Mouse (Mus musculus): ENCODE data around the gene H2al1b. TPM values are rescaled to one million over a fixed set of nuclear protein-coding genes. Genes with fewer than 3 reads are reported as not detected.
"Not testable (repeated sequence)": the region's sequence is repeated elsewhere in the genome, so short reads cannot be mapped to it uniquely, and the experiment has no call there.

Gene H2al1b
- total and polyA plus RNA-seq, 3 experiments, result not detected

DNA sequence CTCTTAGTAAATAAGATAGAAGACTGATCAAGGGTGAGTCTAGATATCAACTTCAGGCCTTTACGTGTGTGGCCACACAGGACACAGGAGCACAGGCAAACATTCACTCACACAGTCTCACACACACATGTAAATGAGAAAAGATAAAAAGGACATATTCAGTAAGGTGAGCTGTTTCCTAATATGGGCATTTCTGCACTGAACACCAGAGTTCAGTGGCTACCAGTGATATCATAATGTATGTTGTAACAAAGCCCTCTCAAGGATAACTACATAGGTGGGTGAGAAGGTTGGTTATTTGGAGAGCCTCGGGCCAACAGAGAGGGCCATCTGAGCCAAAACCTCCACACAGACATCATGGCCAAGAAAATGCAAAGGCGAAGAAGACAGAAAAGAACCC lies 9.4 kb downstream of the H2al1b start, which contains the start of gene H2al1e:
Gene H2al1e, plus strand, starts transcription at position 301 of the 400 bp plus-strand sequence.
- H3K36me3 ChIP-seq (ENCODE audit: control insufficient read depth, insufficient read depth, low read length); H3K79me2 ChIP-seq (replicated peaks; ENCODE audit: control insufficient read depth, insufficient read depth, low read length); H3K4me3 ChIP-seq; H3K4me1 ChIP-seq (ENCODE audit: control insufficient read depth, insufficient read depth, low read length); H3K27me3 ChIP-seq (ENCODE audit: control insufficient read depth, insufficient read depth, low read length); H3K9ac ChIP-seq (ENCODE audit: low read depth, low read length); intact Hi-C loops (cut with DNase I); H3K27ac ChIP-seq; DNase-seq: not testable (repeated sequence)
- no CpG with 5 or more reads among the region's 3 CpGs for WGBS

DNA sequence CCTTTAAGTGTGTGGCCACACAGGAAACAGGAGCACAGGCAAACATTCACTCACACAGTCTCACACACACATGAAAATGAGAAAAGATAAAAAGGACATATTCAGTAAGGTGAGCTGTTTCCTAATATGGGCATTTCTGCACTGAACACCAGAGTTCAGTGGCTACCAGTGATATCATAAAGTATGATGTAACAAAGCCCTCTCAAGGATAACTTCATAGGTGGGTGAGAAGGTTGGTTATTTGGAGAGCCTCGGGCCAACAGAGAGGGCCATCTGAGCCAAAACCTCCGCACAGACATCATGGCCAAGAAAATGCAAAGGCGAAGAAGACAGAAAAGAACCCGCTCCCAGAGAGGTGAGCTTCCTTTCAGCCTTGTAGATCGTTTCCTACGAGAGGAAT lies 12.6 kb downstream of the H2al1b start, which contains the start of gene H2al1f:
Gene H2al1f, plus strand, starts transcription at position 301 of the 400 bp plus-strand sequence.
- H3K79me2 ChIP-seq (replicated peaks; ENCODE audit: control insufficient read depth, insufficient read depth, low read length); H3K9ac ChIP-seq (ENCODE audit: low read depth, low read length); H3K4me3 ChIP-seq; H3K27ac ChIP-seq; H3K4me1 ChIP-seq (ENCODE audit: control insufficient read depth, insufficient read depth, low read length); intact Hi-C loops (cut with DNase I); DNase-seq; H3K36me3 ChIP-seq (ENCODE audit: control insufficient read depth, insufficient read depth, low read length); H3K27me3 ChIP-seq (ENCODE audit: control insufficient read depth, insufficient read depth, low read length): not testable (repeated sequence)
- WGBS, result no CpG with 5 or more reads among the region's 6 CpGs

DNA sequence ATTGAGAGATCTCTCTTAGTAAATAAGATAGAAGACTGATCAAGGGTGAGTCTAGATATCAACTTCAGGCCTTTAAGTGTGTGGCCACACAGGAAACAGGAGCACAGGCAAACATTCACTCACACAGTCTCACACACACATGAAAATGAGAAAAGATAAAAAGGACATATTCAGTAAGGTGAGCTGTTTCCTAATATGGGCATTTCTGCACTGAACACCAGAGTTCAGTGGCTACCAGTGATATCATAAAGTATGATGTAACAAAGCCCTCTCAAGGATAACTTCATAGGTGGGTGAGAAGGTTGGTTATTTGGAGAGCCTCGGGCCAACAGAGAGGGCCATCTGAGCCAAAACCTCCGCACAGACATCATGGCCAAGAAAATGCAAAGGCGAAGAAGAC lies 15.7 kb downstream of the H2al1b start, which contains the start of gene H2al1g:
Gene H2al1g, plus strand, starts transcription at position 301 of the 400 bp plus-strand sequence.
- H3K27me3 ChIP-seq (ENCODE audit: control insufficient read depth, insufficient read depth, low read length); H3K36me3 ChIP-seq (ENCODE audit: control insufficient read depth, insufficient read depth, low read length); H3K79me2 ChIP-seq (replicated peaks; ENCODE audit: control insufficient read depth, insufficient read depth, low read length); intact Hi-C loops (cut with DNase I); H3K4me3 ChIP-seq; H3K9ac ChIP-seq (ENCODE audit: low read depth, low read length); H3K4me1 ChIP-seq (ENCODE audit: control insufficient read depth, insufficient read depth, low read length); DNase-seq; H3K27ac ChIP-seq: not testable (repeated sequence)
- WGBS, result no CpG with 5 or more reads among the region's 3 CpGs

DNA sequence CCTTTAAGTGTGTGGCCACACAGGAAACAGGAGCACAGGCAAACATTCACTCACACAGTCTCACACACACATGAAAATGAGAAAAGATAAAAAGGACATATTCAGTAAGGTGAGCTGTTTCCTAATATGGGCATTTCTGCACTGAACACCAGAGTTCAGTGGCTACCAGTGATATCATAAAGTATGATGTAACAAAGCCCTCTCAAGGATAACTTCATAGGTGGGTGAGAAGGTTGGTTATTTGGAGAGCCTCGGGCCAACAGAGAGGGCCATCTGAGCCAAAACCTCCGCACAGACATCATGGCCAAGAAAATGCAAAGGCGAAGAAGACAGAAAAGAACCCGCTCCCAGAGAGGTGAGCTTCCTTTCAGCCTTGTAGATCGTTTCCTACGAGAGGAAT lies 19.0 kb downstream of the H2al1b start, which contains the start of gene H2al1h:
Gene H2al1h, plus strand, starts transcription at position 301 of the 400 bp plus-strand sequence.
- H3K4me1 ChIP-seq (ENCODE audit: control insufficient read depth, insufficient read depth, low read length); intact Hi-C loops (cut with DNase I); DNase-seq; H3K9ac ChIP-seq (ENCODE audit: low read depth, low read length); H3K4me3 ChIP-seq; H3K36me3 ChIP-seq (ENCODE audit: control insufficient read depth, insufficient read depth, low read length); H3K27me3 ChIP-seq (ENCODE audit: control insufficient read depth, insufficient read depth, low read length); H3K27ac ChIP-seq; H3K79me2 ChIP-seq (replicated peaks; ENCODE audit: control insufficient read depth, insufficient read depth, low read length): not testable (repeated sequence)
- WGBS, result no CpG with 5 or more reads among the region's 6 CpGs

DNA sequence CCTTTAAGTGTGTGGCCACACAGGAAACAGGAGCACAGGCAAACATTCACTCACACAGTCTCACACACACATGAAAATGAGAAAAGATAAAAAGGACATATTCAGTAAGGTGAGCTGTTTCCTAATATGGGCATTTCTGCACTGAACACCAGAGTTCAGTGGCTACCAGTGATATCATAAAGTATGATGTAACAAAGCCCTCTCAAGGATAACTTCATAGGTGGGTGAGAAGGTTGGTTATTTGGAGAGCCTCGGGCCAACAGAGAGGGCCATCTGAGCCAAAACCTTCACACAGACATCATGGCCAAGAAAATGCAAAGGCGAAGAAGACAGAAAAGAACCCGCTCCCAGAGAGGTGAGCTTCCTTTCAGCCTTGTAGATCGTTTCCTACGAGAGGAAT lies 22.1 kb downstream of the H2al1b start, which contains the start of gene H2al1i:
Gene H2al1i, plus strand, starts transcription at position 301 of the 400 bp plus-strand sequence.
- WGBS, result 60% methylated on average over 1 of the region's 5 CpGs

DNA sequence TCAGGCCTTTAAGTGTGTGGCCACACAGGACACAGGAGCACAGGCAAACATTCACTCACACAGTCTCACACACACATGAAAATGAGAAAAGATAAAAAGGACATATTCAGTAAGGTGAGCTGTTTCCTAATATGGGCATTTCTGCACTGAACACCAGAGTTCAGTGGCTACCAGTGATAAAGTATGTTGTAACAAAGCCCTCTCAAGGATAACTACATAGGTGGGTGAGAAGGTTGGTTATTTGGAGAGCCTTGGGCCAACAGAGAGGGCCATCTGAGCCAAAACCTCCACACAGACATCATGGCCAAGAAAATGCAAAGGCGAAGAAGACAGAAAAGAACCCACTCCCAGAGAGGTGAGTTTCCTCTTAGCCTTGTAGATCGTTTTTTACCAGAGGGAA lies 25.3 kb downstream of the H2al1b start, which contains the start of gene H2al1j:
Gene H2al1j, plus strand, starts transcription at position 301 of the 400 bp plus-strand sequence.
- H3K4me3 ChIP-seq; H3K36me3 ChIP-seq (ENCODE audit: control insufficient read depth, insufficient read depth, low read length); H3K9ac ChIP-seq (ENCODE audit: low read depth, low read length); DNase-seq; H3K27ac ChIP-seq; H3K4me1 ChIP-seq (ENCODE audit: control insufficient read depth, insufficient read depth, low read length); H3K27me3 ChIP-seq (ENCODE audit: control insufficient read depth, insufficient read depth, low read length); H3K79me2 ChIP-seq (replicated peaks; ENCODE audit: control insufficient read depth, insufficient read depth, low read length); intact Hi-C loops (cut with DNase I): not testable (repeated sequence)
- 75% methylated on average over 2 of the region's 2 CpGs for WGBS

More for the DNA sequence above, 22.1 kb downstream of the H2al1b start, which contains the start of gene H2al1i:
- intact Hi-C loops (cut with DNase I); H3K4me3 ChIP-seq; H3K9ac ChIP-seq (ENCODE audit: low read depth, low read length); H3K4me1 ChIP-seq (ENCODE audit: control insufficient read depth, insufficient read depth, low read length); H3K79me2 ChIP-seq (replicated peaks; ENCODE audit: control insufficient read depth, insufficient read depth, low read length); H3K27me3 ChIP-seq (ENCODE audit: control insufficient read depth, insufficient read depth, low read length); H3K27ac ChIP-seq; H3K36me3 ChIP-seq (ENCODE audit: control insufficient read depth, insufficient read depth, low read length); DNase-seq: not testable (repeated sequence)

DNA sequence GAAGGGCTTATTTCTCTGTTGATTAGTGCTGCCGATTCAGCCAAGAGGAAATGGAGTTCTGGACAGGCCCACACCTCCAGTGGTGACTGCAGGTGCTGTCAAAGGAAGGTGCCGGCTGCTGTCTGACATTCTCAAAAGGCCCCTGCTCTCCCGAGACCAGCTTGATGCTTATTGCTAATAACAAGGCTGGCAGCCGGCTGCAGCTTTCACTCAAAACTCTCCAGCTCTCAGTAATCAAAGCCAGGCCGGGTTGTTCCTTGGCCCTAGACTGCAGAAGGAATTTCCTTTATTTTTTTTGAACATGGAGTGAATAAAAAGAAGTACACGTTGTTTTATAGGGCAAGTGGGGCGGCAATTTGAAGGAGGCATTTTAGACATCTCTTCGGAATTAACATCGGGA lies 43.5 kb downstream of the H2al1b start:
- no peaks in the 10 kb centered on the region for H3K79me2 ChIP-seq (replicated peaks; ENCODE audit: control insufficient read depth, insufficient read depth, low read length)
- TF ChIP-seq EP300 (IDR thresholded peaks at IDR 0.05; ENCODE audit: insufficient read depth, low read depth, low read length), result no peak
- no peak for TF ChIP-seq CTCF (IDR thresholded peaks at IDR 0.05)
- TF ChIP-seq POLR2A (IDR thresholded peaks at IDR 0.05; ENCODE audit: insufficient read depth, low read depth, low read length), result no peak
- no peaks in the 10 kb centered on the region for H3K4me1 ChIP-seq (ENCODE audit: control insufficient read depth, insufficient read depth, low read length)
- peak; percentile 11 to 22 for DNase-seq
- H3K27ac ChIP-seq, result no peak overlapping the region
- H3K4me3 ChIP-seq, result no peak overlapping the region
- 53% methylated on average over 9 of the region's 9 CpGs for WGBS
- H3K9ac ChIP-seq (ENCODE audit: low read depth, low read length), result no peak overlapping the region
- no peaks in the 10 kb centered on the region for H3K36me3 ChIP-seq (ENCODE audit: control insufficient read depth, insufficient read depth, low read length)
- intact Hi-C loops (cut with DNase I), result no loop called here
- no peaks in the 10 kb centered on the region for H3K27me3 ChIP-seq (ENCODE audit: control insufficient read depth, insufficient read depth, low read length)

Data from heart, adult 2 months (tissue).